Mouse (Mus musculus) forebrain, embryonic 16.5 days (tissue): Measurements from ENCODE around the gene Fcer1g. TPM values are rescaled to one million over a fixed set of nuclear protein-coding genes. Genes with fewer than 3 reads are reported as not detected.

ENCODE experiments used
- ATAC-seq: fragments of 200-750 bp; cut with Nextera tagmentation; 2 replicates; pipeline ENCODE4 v1.8.0; 2017; ENCODE audit warnings: mild to moderate bottlenecking, moderate library complexity
- H3K27ac ChIP-seq: fragments of 300-500 bp; sonication (generic); 2 replicates; pipeline ENCODE4 v1.5.1; 2014; ENCODE audit warnings: low read length, control low read depth
- H3K27me3 ChIP-seq: fragments of 300-500 bp; sonication (generic); replicated peaks from 2 replicates; pipeline ENCODE4 v1.6.1; 2014; ENCODE audit warnings: low read length; ENCODE audit not compliant: control insufficient read depth, insufficient read depth
- H3K36me3 ChIP-seq: fragments of 300-500 bp; sonication (generic); 2 replicates; pipeline ENCODE4 v1.6.1; 2014; ENCODE audit not compliant: control insufficient read depth, insufficient read depth
- H3K4me1 ChIP-seq: fragments of 300-500 bp; sonication (generic); replicated peaks from 2 replicates; pipeline ENCODE4 v1.6.1; 2014; ENCODE audit warnings: low read length; ENCODE audit not compliant: control insufficient read depth, insufficient read depth
- H3K4me2 ChIP-seq: fragments of 300-500 bp; sonication (generic); 2 replicates; pipeline ENCODE4 v1.6.1; 2014; ENCODE audit warnings: mild to moderate bottlenecking, low read length, control low read depth
- H3K4me3 ChIP-seq: fragments of 300-500 bp; sonication (generic); replicated peaks from 2 replicates; pipeline ENCODE4 v1.5.1; 2014; ENCODE audit warnings: mild to moderate bottlenecking, low read length, control low read depth
- H3K9ac ChIP-seq: fragments of 300-500 bp; sonication (generic); replicated peaks from 2 replicates; pipeline ENCODE4 v1.6.1; 2014; ENCODE audit warnings: low read depth, low read length, control low read depth
- H3K9me3 ChIP-seq: fragments of 300-500 bp; sonication (generic); 2 replicates; pipeline ENCODE4 v1.6.1; 2016; ENCODE audit warnings: low read length; ENCODE audit not compliant: control insufficient read depth
- WGBS: fragments of 180-500 bp; shearing (Covaris S2); extraction: QIAGEN DNeasy Blood & Tissue Kit; methylation state at CpG from one replicate; pipeline ENCODE4 v1.1.7; 2014; 5-methylcytosine and 5-hydroxymethylcytosine counted together
- polyA plus RNA-seq: library from polyadenylated mRNA; unstranded; fragments of >200 nt; fragmentation: Nextera tagmentation; extraction: Ambion mirVana; gene quantifications from 2 replicates; pipeline ENCODE4 v1.2.1, GENCODE M21; 2015

Fcer1g gene
- polyA plus RNA-seq, 1 experiment from 2014 or later: 15.7 TPM

- peaks cover 3% of the 10 kb centered on the region; the same call in 1 of the 2 replicates for H3K36me3 ChIP-seq
- H3K4me2 ChIP-seq: no peak within 1 kb of the TSS
- H3K4me3 ChIP-seq: no peak within 1 kb of the TSS
- no peak within 1 kb of the TSS for H3K27ac ChIP-seq
- H3K9me3 ChIP-seq: no peaks in the 10 kb centered on the region
- no peaks in the 10 kb centered on the region for H3K27me3 ChIP-seq
- 64% methylated on average over 10 of the region's 10 CpGs for WGBS
- H3K4me1 ChIP-seq: no peaks in the 10 kb centered on the region
- no peak for ATAC-seq
- no peak within 1 kb of the TSS for H3K9ac ChIP-seq
These were observed 20.2 kb downstream of the Fcer1g start, which contains the start of gene Nr1i3 for GRCm38 (mm10) chr1:171213801-171214496. TSS of gene Nr1i3 (plus strand) at chr1:171213970.

GRCm38 (mm10) chr1:171212854-171213253 lies 21.3 kb downstream of the Fcer1g start:
- H3K27ac ChIP-seq: no peak overlapping the region
- no peak overlapping the region for H3K4me2 ChIP-seq
- H3K9me3 ChIP-seq: no peaks in the 10 kb centered on the region
- 55% methylated on average over 3 of the region's 3 CpGs for WGBS
- no peak for ATAC-seq
- no peak overlapping the region for H3K9ac ChIP-seq
- H3K36me3 ChIP-seq: no peaks in the 10 kb centered on the region
- no peak overlapping the region for H3K4me3 ChIP-seq
- no peaks in the 10 kb centered on the region for H3K4me1 ChIP-seq
- no peaks in the 10 kb centered on the region for H3K27me3 ChIP-seq

GRCm38 (mm10) chr1:171209409-171209808 lies 24.8 kb downstream of the Fcer1g start:
- Histone ChIP-seq H3K4me1 (no peaks in the 10 kb centered on the region), H3K4me3 (no peak overlapping the region), H3K27ac (no peak overlapping the region), H3K27me3 (no peaks in the 10 kb centered on the region), H3K9me3 (no peaks in the 10 kb centered on the region), H3K9ac (no peak overlapping the region), H3K4me2 (no peak overlapping the region), H3K36me3 (no peaks in the 10 kb centered on the region)
- ATAC-seq: no peak
- WGBS: 8% methylated on average over 4 of the region's 4 CpGs

GRCm38 (mm10) chr1:171205704-171206493 lies 28.3 kb downstream of the Fcer1g start:
- WGBS: 49% methylated on average over 6 of the region's 6 CpGs
- Histone ChIP-seq H3K9me3 (no peaks in the 10 kb centered on the region), H3K4me2 (no peak overlapping the region), H3K9ac (no peak overlapping the region), H3K27ac (no peak overlapping the region), H3K4me1 (no peaks in the 10 kb centered on the region), H3K4me3 (no peak overlapping the region), H3K27me3 (no peaks in the 10 kb centered on the region), H3K36me3 (no peaks in the 10 kb centered on the region)
- no peak for ATAC-seq

GRCm38 (mm10) chr1:171204249-171204644 lies 29.9 kb downstream of the Fcer1g start:
- H3K4me3 ChIP-seq: no peak overlapping the region
- H3K9me3 ChIP-seq: no peaks in the 10 kb centered on the region
- ATAC-seq: no peak
- H3K27me3 ChIP-seq: no peaks in the 10 kb centered on the region
- no peaks in the 10 kb centered on the region for H3K4me1 ChIP-seq
- H3K27ac ChIP-seq: no peak overlapping the region
- H3K9ac ChIP-seq: no peak overlapping the region
- no peak overlapping the region for H3K4me2 ChIP-seq
- no peaks in the 10 kb centered on the region for H3K36me3 ChIP-seq
- 61% methylated on average over 7 of the region's 7 CpGs for WGBS

- ATAC-seq: no peak
These were observed 30.5 kb downstream of the Fcer1g start for GRCm38 (mm10) chr1:171203471-171204248.

GRCm38 (mm10) chr1:171200769-171201168 lies 33.4 kb downstream of the Fcer1g start:
- H3K36me3 ChIP-seq: no peaks in the 10 kb centered on the region
- H3K9ac ChIP-seq: no peak overlapping the region
- H3K4me2 ChIP-seq: no peak overlapping the region
- peaks cover 3% of the 10 kb centered on the region; the same call in 1 of the 2 replicates for H3K27me3 ChIP-seq
- H3K4me1 ChIP-seq: peaks cover 6% of the 10 kb centered on the region
- 97% methylated on average over 1 of the region's 1 CpGs for WGBS
- no peak overlapping the region for H3K27ac ChIP-seq
- no peak overlapping the region for H3K4me3 ChIP-seq
- ATAC-seq: no peak
- no peaks in the 10 kb centered on the region for H3K9me3 ChIP-seq

More at GRCm38 (mm10) chr1:171203471-171204248, 30.5 kb downstream of the Fcer1g start:
- H3K9me3 ChIP-seq: no peaks in the 10 kb centered on the region
- 64% methylated on average over 9 of the region's 11 CpGs for WGBS
- H3K9ac ChIP-seq: no peak overlapping the region
- H3K27ac ChIP-seq: no peak overlapping the region
- H3K4me3 ChIP-seq: no peak overlapping the region
- H3K4me1 ChIP-seq: no peaks in the 10 kb centered on the region
- no peak overlapping the region for H3K4me2 ChIP-seq
- H3K36me3 ChIP-seq: no peaks in the 10 kb centered on the region
- no peaks in the 10 kb centered on the region for H3K27me3 ChIP-seq

GRCm38 (mm10) chr1:171199532-171199931 lies 34.6 kb downstream of the Fcer1g start:
- no peaks in the 10 kb centered on the region for H3K9me3 ChIP-seq
- peaks cover 10% of the 10 kb centered on the region for H3K4me1 ChIP-seq
- WGBS: 71% methylated on average over 1 of the region's 1 CpGs
- H3K4me2 ChIP-seq: no peak overlapping the region
- no peak overlapping the region for H3K4me3 ChIP-seq
- H3K9ac ChIP-seq: no peak overlapping the region
- ATAC-seq: no peak
- H3K27me3 ChIP-seq: peaks cover 8% of the 10 kb centered on the region
- no peak overlapping the region for H3K27ac ChIP-seq
- H3K36me3 ChIP-seq: no peaks in the 10 kb centered on the region

GRCm38 (mm10) chr1:171195887-171196397 lies 38.2 kb downstream of the Fcer1g start, which contains the start of gene Pcp4l1:
TSS of gene Pcp4l1 (minus strand) at chr1:171196268.
- no peaks in the 10 kb centered on the region for H3K9me3 ChIP-seq
- ATAC-seq: peak; percentile 93
- WGBS: 0% methylated on average over 33 of the region's 33 CpGs
- H3K36me3 ChIP-seq: no peaks in the 10 kb centered on the region
- H3K4me2 ChIP-seq: peak within 1 kb of the TSS; percentile 96
- H3K4me3 ChIP-seq: peak within 1 kb of the TSS; percentile 66
- H3K4me1 ChIP-seq: peaks cover 18% of the 10 kb centered on the region
- no peak within 1 kb of the TSS for H3K27ac ChIP-seq
- peak within 1 kb of the TSS; percentile 60 for H3K9ac ChIP-seq
- peaks cover 32% of the 10 kb centered on the region for H3K27me3 ChIP-seq
